Mouse (Mus musculus): ENCODE data around the gene Slc24a3.

Slc24a3 gene

DNA sequence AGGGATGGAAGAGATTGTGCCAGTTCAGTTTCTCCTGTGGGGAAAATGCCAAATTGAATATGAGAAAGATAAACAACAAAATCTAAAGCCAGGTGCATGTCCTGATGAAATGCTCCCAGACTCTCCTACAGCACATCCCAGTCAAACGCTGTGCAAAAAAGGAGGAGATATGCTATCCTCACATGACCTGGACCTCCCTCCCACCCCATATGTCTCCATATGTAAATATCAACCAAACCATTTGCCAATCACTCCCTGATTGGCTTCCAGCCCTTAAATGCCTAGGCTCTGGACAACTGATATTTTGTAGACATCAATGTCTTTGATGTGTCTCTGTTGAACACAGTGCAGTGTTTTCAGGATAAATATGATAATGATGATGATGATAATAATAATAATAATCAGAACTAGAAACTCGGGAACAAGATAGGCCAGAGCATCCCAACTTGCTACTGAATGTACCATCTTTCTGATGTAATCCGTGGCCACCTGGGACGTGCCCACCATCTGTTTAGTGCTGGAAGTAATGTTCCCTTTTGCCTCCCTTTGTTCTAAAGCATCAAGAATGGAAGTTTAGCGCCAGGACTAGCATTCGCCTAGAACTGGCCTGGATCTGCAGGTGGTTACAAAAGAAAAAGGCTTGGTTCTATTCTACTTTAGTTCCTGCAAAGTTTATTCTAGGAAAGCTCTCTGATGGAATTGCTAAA is 190.8 kb downstream of the Slc24a3 start:
- DNase-seq (ENCODE audit: low spot score in 2 of 2): no peak

DNA sequence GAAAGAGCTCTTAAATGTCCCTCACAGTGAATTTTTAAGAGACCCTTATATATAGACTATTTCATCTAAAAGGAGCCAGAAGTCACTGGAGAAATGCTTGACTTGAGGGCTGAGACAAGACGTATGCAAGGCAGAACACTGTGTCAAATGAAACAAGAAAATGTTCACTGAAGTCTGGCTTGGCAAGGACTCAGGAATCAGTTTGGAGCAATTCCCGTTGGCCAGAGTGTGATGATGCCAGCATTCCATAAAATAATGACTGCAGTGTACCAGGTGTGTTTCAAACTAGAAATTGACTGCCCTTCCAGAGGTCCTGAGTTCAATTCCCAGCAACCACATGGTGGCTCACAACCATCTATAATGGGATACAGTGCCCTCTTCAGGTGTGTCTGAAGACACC is 196.1 kb downstream of the Slc24a3 start:
- no peak for DNase-seq (ENCODE audit: low spot score in 2 of 2)

DNA sequence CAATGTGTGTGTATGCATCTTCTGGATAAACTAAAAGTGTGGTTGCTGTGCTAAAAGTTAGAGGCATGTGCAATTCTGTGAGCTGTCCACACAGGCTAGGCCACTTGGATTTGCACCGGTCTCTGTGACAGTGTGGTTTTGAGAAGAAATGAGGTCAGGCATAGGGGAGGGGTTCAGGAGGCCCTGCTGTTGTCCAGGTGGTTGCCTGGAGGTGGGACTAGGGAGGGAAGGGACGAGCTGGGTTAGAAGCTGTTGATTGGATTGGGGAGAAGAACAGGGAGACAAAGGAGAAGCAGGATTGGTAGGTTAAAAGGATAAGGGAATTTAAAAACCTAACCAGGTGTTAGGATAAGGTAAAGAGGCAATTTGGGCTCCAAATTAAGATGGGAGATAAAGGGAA is 201.1 kb downstream of the Slc24a3 start:
- DNase-seq (ENCODE audit: low spot score in 2 of 2): no peak

DNA sequence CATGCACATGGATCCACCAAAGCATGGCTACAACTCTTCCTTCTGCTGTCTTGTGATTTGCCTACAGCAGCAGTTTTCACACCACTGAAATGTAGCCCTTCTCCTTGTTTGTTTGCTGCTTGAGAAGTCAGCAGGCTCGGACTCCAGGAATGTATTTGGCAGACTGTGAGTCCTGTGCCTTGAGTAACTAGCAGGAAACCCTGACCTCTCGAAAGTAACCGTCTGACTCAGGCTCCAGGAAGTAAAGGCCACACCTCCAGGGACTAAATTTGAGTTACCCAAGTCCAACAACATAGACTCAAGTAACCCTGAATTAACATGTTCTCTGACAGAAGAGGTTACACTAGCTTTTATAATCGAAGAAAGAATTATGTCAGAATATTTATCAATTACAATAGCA is 203.2 kb downstream of the Slc24a3 start:
- DNase-seq (ENCODE audit: low spot score in 2 of 2): no peak

DNA sequence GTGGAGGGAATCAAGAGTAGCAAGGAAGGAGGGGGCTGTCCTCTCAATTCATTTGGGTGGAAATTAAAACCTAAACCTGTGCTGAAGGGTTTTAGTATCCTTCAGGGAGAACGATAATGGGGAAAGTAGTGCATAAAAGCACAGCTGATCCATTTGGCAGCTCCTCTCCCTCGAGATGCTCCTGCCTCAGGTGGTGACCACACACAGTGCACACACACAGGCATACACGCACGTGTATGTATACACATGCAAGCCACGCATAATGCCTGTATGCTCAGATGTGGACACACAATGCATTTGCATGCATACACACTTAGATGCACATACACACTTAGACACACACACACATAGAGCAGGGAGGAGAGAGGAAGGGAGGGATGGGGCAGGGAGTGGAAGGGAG is 206.2 kb downstream of the Slc24a3 start:
- no peak for DNase-seq (ENCODE audit: low spot score in 2 of 2)

DNA sequence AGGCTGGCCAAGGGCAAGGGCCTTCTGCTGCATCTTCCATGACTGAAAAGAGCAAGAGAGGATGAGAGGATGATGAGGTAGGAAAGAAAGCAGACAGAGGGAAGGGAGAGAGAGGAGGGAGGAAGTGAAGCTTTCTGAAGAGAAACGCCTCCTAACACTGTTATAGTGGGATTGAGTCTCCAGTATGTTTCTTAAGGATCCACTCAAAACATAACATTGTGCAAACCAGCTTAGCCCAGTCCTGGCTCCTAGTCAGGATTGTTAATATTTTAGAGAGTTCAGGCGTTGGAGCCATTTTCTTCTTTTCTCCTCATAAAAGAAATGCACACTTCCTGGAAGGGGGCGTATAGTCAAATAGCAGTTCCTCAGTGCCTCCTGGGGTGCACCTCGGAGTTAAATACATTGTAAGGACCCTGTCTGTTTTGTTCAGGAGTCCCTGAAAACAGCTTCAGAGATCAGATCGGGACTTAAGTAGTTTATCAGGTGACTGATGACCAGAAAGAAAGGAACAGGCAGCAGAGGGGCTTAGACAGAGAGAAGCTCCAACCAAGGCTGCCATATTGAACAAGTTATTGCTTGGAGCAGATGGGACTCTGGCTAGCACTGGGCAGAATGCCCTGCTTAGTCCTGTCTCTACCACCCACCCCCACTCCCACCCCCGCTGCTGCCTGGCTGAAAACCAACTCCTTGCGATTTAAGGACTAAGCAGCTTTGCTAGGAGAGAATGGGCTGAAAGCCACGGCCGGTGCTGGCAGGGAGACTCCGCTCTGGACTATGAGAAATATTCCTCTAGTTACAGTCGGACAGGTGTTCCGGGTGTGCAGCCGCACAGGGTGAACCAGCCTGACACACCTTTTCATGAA is 215.6 kb downstream of the Slc24a3 start:
- no peak for DNase-seq (ENCODE audit: low spot score in 2 of 2)

DNA sequence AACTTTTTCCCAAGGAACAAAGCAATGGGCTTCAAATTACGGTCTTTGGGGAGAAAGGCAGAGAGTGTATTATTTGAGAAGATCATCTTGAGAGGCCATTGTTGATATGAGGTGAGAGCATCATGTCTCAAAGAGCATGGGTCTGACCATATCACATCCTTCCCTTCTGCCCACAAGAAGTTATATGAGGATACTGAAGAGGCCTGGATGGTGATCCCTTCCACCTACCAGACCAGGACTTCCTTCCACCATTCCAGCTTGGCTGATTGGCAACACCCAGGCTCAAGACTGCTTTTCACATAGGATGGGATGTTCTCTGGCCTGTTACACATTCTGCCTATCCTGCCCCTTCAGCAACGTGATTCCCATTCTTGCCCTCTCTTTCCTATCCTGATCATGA is 216.7 kb downstream of the Slc24a3 start:
- DNase-seq (ENCODE audit: low spot score in 2 of 2): no peak

DNA sequence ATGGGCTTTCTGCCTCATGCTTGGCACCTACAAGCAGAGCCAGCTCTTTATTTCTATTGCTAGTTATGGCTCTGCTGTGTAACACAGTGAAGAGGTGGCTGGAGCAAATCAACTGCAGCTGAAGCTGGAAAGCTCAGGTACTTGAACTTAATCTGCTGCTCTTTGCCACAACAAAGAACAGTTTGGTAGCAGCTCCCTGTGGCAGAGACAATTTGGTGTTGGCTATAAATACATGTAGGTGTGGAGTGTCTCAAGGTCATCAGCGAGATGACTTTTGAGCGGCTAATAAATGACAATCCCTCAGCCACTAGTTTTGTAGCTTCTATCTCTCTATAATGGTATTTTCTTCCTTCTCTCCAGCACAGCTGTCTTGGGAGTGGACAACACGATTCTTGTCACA is 217.7 kb downstream of the Slc24a3 start:
- DNase-seq (ENCODE audit: low spot score in 2 of 2): no peak

DNA sequence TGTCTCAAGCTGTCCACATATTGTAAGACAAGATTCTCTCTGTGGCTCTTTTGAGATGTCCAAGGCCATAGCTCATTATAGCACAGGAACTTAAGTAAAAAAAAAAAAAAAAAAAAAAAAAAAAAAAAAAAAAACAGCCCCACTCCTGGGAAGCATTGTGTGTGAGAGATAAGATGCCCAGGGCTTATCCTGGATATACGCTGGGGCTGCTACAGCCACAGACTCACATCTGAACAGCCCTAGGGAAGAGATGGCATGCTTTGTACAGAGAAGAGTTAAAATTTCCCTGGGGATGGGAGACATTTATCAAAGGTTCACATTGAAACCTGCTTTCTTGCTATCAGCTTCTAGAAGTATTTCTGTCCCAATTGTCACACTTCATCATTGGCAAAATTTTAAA is 218.2 kb downstream of the Slc24a3 start:
- no peak for DNase-seq (ENCODE audit: low spot score in 2 of 2)

DNA sequence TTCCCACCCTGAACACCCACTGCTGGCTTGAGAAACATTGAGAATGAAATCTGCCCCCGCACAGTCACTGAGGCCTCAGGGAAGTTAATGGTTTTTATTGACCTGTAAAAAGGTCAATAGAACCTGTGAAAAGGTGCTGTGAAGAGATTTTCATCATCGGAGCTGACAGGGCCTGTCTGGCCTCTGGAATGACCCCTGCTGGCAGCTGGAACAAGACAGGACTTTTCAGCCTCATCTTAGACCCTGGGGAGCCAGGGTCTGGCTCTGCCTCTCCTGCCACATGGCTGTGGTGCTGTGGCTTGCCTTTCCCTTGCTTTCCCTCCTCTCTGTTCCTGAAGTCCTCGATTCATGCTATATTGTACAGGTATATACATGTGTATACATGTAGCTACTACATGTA is 228.2 kb downstream of the Slc24a3 start:
- DNase-seq (ENCODE audit: low spot score in 2 of 2): no peak

DNA sequence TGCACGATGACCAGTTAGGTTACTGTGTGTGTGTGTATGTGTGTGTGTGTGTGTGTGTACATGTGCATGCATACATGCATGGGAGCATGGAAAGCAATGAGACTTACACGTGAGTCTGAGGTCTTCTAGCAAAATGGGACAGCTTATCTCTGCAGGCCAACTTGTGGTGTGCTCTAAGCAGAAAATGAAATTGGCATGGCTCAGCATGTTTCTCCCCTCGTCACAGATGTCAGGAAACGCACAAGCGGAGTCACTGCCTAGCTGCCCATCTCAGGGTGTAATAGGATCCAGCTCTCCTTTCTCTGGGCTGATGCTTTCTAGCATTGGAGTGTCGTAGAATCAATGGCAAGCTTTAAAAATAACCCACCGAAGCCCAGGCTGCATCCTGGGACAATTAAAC is 229.0 kb downstream of the Slc24a3 start:
- no peak for DNase-seq (ENCODE audit: low spot score in 2 of 2)

DNA sequence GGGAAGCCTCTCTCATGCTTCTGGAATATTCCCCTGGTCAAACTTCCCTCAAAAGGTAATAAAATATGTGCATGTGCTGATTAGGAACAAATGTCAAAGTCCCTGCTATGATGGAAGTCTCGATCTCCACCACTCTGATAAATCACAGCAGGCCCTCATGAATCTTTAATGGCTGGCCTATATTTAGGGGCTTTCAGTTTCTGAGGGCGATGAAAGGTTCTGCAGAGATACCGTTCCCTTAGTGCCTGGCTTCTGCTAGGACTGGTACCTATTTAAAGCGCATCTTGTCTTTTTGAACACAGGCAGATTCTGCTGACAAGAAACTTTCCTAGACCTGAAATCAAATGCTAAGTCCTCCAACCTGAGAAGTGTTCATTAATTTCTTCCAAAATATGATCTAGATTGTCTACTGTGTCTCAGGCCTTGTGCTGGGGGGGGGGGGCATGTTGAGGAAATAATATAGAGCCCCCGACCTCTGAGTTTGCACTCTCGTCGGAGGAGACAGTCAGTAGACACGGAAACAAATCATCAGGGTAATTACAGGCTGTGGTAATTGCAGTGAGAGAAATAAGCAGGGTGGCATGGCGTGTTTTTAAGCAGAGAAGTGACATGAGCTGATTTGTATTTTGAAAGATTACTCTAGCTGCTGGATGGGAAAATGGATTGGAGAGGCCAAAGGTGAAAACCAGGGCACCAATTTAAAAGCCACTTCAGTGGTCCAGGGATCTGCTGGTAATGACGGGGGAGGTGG is 230.1 kb downstream of the Slc24a3 start:
- DNase-seq (ENCODE audit: low spot score in 2 of 2): no peak

DNA sequence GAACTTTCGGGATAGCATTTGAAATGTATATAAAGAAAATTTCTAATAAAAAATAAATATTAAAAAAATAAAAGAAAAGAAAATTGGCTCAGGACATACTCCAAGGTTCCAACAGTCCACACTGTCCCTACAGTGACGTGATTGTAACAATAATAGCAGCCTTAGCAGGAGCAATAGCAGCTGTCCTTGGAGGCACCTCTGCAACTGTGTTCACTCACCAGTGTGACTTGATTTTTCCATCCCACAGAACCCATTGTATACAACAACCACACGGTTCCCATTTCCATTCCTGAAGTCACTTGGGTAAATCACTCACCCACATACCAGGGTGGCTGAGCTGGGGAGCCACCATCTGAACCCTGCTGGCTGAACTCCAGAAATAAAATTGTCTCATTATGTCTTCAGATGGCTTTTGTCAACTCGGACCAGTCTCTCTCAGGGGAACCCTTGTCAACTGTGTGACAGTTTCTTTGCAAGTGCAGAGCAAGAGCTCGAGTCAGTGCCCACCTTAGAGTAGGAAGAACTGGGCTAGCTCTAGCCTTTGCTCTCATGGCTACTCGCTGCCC is 233.8 kb downstream of the Slc24a3 start:
- no peak for DNase-seq (ENCODE audit: low spot score in 2 of 2)

DNA sequence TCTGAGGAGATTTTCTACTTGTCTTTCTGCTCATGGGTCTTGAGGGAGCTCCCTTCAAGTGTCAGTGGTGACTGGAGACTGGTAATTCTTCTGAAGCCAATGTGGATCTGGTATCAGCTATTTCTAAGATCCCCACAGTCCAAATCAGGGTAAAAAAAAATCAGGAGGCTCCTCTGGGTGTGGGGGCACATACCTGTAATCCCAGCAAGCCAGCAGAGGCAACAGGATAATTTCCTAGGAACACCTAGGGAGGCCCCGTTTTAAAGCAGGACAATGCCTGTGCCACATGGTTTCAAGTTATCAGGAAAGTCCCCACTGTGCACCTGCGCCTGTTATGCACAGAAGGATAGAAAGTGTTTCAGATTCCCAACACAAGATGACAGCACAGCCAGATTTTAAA is 234.4 kb downstream of the Slc24a3 start:
- DNase-seq (ENCODE audit: low spot score in 2 of 2): no peak

DNA sequence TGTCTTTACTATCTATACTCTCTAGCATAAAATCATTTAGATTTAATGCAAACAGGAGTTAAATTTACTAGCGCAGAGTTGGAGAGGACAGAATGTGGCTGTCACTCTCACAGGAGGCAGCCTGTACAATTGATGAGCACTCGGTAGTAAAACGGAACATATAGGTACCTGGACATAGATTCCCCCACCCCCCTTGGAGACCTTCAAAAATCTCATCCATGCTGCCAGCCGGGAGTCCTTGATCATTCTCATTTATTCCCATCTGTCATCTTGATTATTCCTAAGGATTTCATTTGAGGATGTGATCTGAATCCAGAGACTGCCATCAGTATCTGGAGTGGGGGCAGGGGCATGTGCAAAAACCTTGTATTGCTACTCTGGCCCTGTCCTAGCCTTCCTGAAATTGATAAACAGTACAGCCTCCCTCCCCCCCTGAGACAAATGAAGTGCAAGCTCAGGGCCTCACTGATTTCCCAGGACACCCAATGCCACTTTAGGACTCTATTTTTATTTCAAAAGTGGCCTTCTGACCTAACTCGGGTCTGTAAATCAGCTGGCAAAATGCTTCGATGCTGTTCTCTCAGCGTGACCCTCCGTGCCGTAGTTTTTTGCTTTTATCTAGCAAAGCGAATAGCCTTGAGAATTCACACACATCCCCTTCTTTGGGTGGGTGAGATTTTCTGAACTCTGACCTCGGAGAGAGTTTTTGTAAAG is 237.4 kb downstream of the Slc24a3 start:
- no peak for DNase-seq (ENCODE audit: low spot score in 2 of 2)

DNA sequence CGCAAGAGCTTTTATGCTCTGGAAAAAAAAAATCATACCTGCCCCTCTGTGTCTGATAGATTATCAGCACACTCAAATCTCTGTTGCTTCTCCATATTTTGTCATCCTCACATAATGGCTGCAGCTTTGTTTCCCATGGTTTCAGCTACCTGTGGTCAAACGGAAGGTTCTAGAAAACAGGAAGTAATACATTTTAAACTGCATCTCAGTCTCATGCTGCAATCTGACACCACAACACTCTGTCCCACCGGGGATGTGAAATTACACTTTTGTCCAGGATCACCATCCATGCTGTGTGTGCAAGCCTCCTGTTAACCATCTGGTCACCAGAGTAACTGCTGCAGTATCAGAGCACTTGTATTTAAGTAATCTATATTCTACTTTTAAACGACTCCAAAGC is 238.2 kb downstream of the Slc24a3 start:
- no peak for DNase-seq (ENCODE audit: low spot score in 2 of 2)

DNA sequence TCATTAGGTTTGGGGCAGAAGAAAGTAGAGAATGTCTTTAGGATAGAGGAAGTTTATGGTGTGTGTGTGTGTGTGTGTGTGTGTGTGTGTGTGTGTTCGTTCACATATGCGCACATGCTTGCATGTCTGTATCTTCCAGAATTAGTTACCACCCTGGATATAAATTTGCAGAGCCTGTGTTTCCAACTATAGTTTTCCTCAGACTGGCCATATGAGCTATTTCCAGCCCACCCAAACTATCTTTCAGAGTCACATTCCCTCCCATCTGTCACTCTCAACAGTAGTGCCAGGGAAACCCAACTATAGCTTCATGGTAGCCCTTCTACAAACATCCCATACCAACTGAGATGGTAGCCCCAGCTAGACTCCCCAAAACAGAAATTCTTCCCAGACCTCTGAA is 250.2 kb downstream of the Slc24a3 start:
- no peak for DNase-seq (ENCODE audit: low spot score in 2 of 2)

DNA sequence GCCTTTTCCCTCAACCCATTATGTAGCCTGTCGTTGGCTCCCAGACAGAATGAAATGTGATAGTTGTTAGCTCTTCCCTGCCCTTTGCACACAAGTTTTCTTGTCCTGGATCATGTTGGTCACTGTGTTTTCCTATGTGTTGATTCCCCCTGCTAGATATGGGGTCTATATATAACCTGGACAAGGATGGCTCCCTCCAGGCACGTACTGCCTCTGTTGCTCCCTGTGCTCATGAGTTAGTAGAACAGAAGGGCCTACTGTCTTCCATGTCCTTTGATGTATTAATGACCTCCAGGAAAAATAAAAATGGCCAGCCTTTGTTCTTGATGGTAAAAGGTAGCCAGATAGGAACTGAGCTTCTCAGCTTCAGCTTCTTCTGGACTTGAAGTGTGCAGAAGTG is 251.5 kb downstream of the Slc24a3 start:
- DNase-seq (ENCODE audit: low spot score in 2 of 2): no peak

DNA sequence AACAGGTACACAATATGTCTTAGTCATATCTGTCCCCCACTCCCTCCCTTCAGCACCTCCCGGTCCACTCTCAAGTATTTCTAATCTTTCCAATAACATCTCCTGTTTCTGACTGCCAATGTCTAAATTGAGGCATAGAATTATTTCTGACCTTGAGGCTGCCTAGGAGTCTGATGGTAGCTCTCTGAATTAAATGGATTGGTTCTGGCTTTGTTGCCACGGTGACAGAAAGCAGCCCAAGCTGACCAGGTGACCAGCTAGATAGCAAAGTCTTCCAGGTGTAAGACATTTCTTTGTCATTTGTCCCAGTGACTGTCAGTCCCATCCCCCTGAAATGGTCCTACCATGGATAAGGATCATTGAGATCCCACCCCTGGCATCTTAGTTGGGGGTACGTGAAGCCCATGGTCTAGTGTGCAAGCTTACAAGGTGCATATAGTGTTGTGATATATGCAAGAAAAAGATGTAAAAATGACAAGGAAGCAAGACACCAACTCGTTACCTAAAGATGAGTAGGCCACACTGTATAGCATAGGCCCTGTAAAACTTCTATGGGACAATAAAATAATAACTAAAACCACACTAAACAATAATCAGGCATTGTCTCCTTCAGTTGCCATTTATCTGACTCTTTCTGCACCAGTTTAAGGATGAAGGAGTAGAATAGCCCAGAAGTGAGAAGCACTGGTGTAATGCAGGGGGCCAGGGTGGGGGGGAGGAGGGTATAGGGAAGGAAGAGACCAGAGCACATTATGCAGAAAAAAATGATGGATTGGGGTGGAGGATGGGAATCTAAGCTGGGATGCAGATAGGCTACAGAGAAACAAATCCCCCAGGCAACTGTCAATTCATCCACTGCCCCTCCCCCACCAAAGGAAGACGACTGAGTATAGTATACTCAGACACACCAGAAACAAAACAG is 253.7 kb downstream of the Slc24a3 start:
- no peak for DNase-seq (ENCODE audit: low spot score in 2 of 2)

DNA sequence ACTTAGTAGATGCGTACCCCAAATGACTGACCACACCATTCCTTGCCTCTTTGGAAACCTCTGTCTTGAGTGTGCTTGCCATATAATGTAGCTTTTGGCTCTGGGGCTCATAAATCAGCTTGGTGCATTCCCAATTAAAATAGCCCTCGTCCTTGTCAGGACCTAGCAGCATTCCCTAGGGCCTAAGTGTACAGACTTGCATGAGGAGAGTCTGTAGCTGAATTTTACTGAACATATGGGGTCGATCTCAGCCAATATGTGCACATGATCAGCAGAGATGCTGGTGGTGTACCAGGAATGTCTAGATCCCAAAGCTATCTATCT is 254.3 kb downstream of the Slc24a3 start:
- no peak for DNase-seq (ENCODE audit: low spot score in 2 of 2)

DNA sequence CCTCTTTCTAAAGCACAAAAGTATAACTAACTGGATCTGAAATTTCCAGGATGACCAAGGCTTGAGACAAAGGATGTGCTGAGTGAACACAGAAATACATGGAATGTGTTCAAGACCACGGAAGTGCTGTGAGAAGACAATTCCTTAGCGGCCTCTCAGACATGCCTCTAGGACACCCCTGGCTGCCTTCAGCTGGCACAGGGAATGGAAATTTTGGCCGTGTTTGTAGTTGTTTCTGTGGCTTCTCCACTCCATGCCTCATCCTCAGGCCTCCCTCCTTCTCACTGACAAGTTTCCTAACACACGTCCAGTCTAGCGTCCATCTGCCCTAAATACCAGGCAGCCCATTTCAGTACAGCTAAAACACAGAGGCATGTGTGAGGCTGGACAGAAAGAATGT is 262.4 kb downstream of the Slc24a3 start:
- no peak for DNase-seq (ENCODE audit: low spot score in 2 of 2)

All from urinary bladder, adult 18-20 months (tissue).